Mouse (Mus musculus) hindbrain, postnatal 0 days (tissue): ENCODE measurements at regions not wholly inside any gene's neighbourhood (a gene's known extent, or its start where the extent isn't known, plus 50 kb on each side); places are given as distances from the start of the nearest gene placed in this dataset.
"Not testable (repeated sequence)": the region's sequence is repeated elsewhere in the genome, so short reads cannot be mapped to it uniquely, and the experiment has no call there.

ENCODE experiments used
- ATAC-seq: fragments of 200-750 bp; cut with Nextera tagmentation; 2 replicates; pipeline ENCODE4 v1.8.0; 2017; ENCODE audit warnings: mild to moderate bottlenecking, moderate TSS enrichment, moderate library complexity
- DNase-seq: peaks from one replicate; pipeline ENCODE4 v3.0.0-alpha.2; 2015; ENCODE audit warnings: low spot score
- H3K27ac ChIP-seq: fragments of 300-500 bp; sonication (generic); 2 replicates; pipeline ENCODE4 v1.5.1; 2014; ENCODE audit warnings: mild to moderate bottlenecking
- H3K27me3 ChIP-seq: fragments of 300-500 bp; sonication (generic); 2 replicates; pipeline ENCODE4 v1.6.1; 2014; ENCODE audit warnings: low read length, mixed read lengths; ENCODE audit not compliant: insufficient read depth
- H3K36me3 ChIP-seq: fragments of 300-500 bp; sonication (generic); 2 replicates; pipeline ENCODE4 v1.6.1; 2014; ENCODE audit warnings: low read length, mixed read lengths; ENCODE audit not compliant: insufficient read depth
- H3K4me1 ChIP-seq: fragments of 300-500 bp; sonication (generic); 2 replicates; pipeline ENCODE4 v1.6.1; 2014; ENCODE audit warnings: antibody characterized with exemption, low read length, mixed read lengths; ENCODE audit not compliant: insufficient read depth
- H3K4me2 ChIP-seq: fragments of 300-500 bp; sonication (generic); 2 replicates; pipeline ENCODE4 v1.6.1; 2014; ENCODE audit warnings: low read depth, mild to moderate bottlenecking, low read length, moderate library complexity, mixed read lengths
- H3K4me3 ChIP-seq: fragments of 300-500 bp; sonication (generic); 2 replicates; pipeline ENCODE4 v1.5.1; 2014; ENCODE audit warnings: low read length
- H3K9ac ChIP-seq: fragments of 300-500 bp; sonication (generic); replicated peaks from 2 replicates; pipeline ENCODE4 v1.6.1; 2014; ENCODE audit warnings: mild to moderate bottlenecking, low read length, moderate library complexity, mixed read lengths
- H3K9me3 ChIP-seq: fragments of 300-500 bp; sonication (generic); 2 replicates; pipeline ENCODE4 v1.6.1; 2016; ENCODE audit warnings: low read length, mixed read lengths
- CTCF ChIP-seq: IDR thresholded peaks from 2 replicates; pipeline ENCODE4 v1.5.1; 2016; ENCODE audit warnings: antibody characterized with exemption, control low read depth, low read depth
- WGBS: fragments of 180-500 bp; shearing (Covaris S2); extraction: QIAGEN DNeasy Blood & Tissue Kit; methylation state at CpG from one replicate; pipeline ENCODE4 v1.1.7; 2014; 5-methylcytosine and 5-hydroxymethylcytosine counted together

DNA sequence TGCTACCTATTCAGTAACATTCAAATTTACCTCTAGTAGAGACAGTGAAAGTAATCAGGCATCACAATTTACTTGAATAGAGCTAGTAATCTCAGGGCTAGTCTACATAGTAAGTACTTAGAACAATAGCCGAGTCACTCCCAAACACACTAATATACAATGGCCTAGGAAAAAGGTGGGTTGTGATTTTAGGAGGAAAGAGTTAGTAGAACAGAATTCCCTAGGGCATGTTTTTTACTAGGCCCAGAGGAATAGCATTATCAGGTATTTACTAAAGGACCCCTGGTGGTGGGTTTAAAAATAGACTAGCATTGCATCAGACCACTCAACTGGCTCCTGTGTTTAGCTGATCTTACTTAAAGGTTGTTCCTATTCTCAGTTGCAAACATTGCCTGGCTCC is 535.8 kb downstream of the Mat2b start:
- not testable (repeated sequence) for H3K27me3 ChIP-seq, DNase-seq, H3K4me2 ChIP-seq, H3K4me3 ChIP-seq, H3K27ac ChIP-seq, H3K9me3 ChIP-seq, H3K36me3 ChIP-seq, ATAC-seq, H3K9ac ChIP-seq, H3K4me1 ChIP-seq
- WGBS = 88% methylated on average over 1 of the region's 1 CpGs

DNA sequence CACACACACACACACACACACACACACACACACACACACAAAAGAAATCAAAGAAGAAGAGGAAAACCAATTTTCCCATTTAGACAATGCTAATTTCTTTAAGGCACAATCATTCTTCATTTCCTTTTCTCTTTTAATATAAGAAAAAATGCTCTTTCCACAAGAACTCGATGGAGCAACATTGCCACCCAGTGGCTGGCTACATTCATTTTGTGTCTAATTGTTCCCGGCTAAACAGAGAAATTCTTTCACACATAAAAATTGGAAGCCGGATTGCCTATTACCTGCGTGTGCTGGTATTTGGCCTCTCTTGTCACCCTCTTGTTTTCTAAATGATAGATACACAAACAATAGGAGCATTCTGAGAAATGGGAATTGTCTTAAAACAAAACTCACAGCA is 545.7 kb downstream of the Mat2b start:
- Histone ChIP-seq H3K9ac (no peak overlapping the region), H3K27ac (no peak overlapping the region), H3K4me2 (0 out of 2 replicates have a peak overlapping the region, but pooled peaks have one; percentile 27), H3K4me1 (no peaks in the 10 kb centered on the region), H3K9me3 (no peaks in the 10 kb centered on the region), H3K27me3 (no peaks in the 10 kb centered on the region), H3K4me3 (no peak overlapping the region), H3K36me3 (no peaks in the 10 kb centered on the region)
- peak; percentile 79 for TF ChIP-seq CTCF
- ATAC-seq (no peak), DNase-seq (peak; percentile 89)
- 12% methylated on average over 4 of the region's 4 CpGs for WGBS

DNA sequence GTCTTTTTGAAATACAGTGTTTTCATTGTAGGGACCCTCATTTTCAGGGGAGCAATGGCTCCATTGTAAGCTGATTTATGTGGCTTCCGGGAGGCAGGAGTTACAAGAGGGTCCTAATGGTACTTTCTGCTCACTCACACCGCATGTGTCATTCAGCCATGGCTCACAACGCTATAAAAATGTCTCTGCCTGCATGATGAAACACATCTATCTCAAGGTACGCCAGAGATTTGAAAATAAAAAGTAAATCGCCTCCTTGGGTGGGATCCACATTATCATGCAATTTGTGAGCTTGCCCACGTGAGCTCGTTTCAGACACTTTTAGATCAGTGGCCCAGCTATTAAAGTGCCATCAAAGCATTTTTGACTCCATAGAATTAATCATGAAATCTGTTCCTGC is 557.2 kb downstream of the Mat2b start:
- no peaks in the 10 kb centered on the region for H3K9me3 ChIP-seq
- H3K9ac ChIP-seq = no peak overlapping the region
- ATAC-seq = no peak
- no peak for DNase-seq
- H3K4me3 ChIP-seq = no peak overlapping the region
- WGBS = 66% methylated on average over 7 of the region's 7 CpGs
- H3K4me2 ChIP-seq = no peak overlapping the region
- H3K27me3 ChIP-seq = no peaks in the 10 kb centered on the region
- H3K27ac ChIP-seq = no peak overlapping the region
- no peak for TF ChIP-seq CTCF
- H3K36me3 ChIP-seq = no peaks in the 10 kb centered on the region
- no peaks in the 10 kb centered on the region for H3K4me1 ChIP-seq

DNA sequence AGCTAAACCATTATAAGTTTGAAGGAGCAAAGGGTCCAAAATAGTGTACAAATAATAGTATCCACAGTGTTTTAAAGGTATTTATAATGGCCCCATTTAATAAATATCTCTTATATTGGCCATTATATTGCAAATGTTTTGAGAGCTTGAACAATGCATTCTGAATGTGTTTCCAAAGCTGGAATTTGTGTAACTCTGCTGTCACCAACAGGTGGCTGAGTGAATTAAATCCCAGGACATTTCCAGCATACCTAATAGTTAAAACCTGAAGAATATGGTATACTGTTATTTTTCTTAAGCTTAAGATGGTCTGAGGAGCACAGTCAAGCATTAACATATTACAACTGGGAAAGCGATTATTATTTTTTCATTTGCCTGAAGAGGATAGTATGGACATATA is 592.4 kb downstream of the Mat2b start:
- no peak overlapping the region for H3K27ac ChIP-seq
- no peak overlapping the region for H3K9ac ChIP-seq
- peak; percentile 58 for DNase-seq
- no peak for ATAC-seq
- H3K4me3 ChIP-seq = no peak overlapping the region
- no peaks in the 10 kb centered on the region for H3K36me3 ChIP-seq
- peak; percentile 57 for TF ChIP-seq CTCF
- no peaks in the 10 kb centered on the region for H3K27me3 ChIP-seq
- 98% methylated on average over 1 of the region's 1 CpGs for WGBS
- no peaks in the 10 kb centered on the region for H3K4me1 ChIP-seq
- no peaks in the 10 kb centered on the region for H3K9me3 ChIP-seq
- H3K4me2 ChIP-seq = no peak overlapping the region

DNA sequence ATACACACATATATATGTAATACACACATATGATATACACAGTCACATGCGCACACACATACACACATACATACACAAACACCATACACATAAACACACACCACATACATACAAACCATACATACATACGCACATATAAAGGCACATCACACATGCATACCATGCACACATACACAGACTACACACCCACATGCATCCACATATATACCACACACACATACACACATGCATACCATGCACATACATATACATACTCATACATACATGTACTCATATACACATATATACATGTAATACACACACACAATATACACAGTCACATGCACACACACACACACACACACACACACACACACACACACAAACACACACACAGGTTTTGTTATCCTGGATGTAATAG is 620.7 kb downstream of the Mat2b start:
- Histone ChIP-seq H3K36me3 (no peaks in the 10 kb centered on the region), H3K4me1 (no peaks in the 10 kb centered on the region), H3K9ac (no peak overlapping the region), H3K27ac (no peak overlapping the region), H3K9me3 (no peaks in the 10 kb centered on the region), H3K4me2 (no peak overlapping the region), H3K4me3 (no peak overlapping the region), H3K27me3 (no peaks in the 10 kb centered on the region)
- no peak for TF ChIP-seq CTCF
- ATAC-seq (no peak), DNase-seq (no peak)
- 93% methylated on average over 2 of the region's 2 CpGs for WGBS

DNA sequence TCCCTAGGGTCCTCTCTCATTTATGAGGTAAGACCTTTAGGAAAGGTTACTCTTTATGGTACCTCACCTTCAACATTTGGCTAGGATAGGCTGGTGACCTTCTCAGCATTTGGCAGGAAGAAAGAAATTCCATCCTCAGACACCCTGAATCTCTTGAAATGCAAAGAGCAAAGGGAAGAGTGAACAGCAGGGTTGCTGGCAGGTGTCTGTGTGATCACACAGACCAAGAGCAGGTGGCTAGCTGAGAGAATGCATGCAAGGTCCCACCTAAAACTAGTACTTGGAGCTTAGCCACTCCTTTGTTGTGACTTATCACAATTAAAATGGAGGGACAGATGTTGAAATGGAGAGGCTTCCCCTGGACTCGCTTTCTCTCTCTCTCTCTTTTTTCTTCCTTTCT is 644.5 kb downstream of the Mat2b start:
- WGBS = 37% methylated on average over 1 of the region's 1 CpGs
- DNase-seq = no peak
- no peaks in the 10 kb centered on the region for H3K4me1 ChIP-seq

DNA sequence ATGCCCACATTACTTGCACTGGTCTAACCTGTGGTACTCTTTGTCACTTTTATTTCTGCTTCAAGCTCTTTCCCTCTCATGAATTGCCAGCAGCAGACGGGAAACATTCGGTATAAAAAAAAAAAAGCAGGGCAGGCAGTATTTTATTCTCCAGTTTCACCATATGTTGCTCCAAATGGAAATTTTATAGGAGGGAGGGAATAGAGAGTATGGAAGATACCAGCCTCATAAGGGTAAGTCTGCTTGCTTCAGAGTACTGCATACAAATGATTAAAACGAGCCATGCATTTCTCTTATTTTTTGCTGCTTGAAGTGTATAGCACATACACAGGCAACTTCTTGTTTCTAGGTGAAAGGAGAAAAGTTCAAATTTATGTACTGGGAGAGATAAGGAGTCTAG is 667.5 kb downstream of the Mat2b start:
- WGBS = 71% methylated on average over 3 of the region's 3 CpGs

More for the DNA sequence above, 644.5 kb downstream of the Mat2b start:
- no peaks in the 10 kb centered on the region for H3K9me3 ChIP-seq
- H3K36me3 ChIP-seq = no peaks in the 10 kb centered on the region
- ATAC-seq = no peak
- no peak for TF ChIP-seq CTCF
- H3K27ac ChIP-seq = no peak overlapping the region
- H3K4me2 ChIP-seq = no peak overlapping the region
- H3K4me3 ChIP-seq = no peak overlapping the region
- H3K9ac ChIP-seq = no peak overlapping the region
- H3K27me3 ChIP-seq = no peaks in the 10 kb centered on the region

More for the DNA sequence above, 667.5 kb downstream of the Mat2b start:
- no peak for ATAC-seq
- H3K27me3 ChIP-seq = no peaks in the 10 kb centered on the region
- no peak overlapping the region for H3K4me3 ChIP-seq
- no peaks in the 10 kb centered on the region for H3K36me3 ChIP-seq
- H3K27ac ChIP-seq = no peak overlapping the region
- no peak overlapping the region for H3K9ac ChIP-seq
- no peak for DNase-seq
- H3K4me1 ChIP-seq = no peaks in the 10 kb centered on the region
- no peak for TF ChIP-seq CTCF
- H3K4me2 ChIP-seq = no peak overlapping the region
- no peaks in the 10 kb centered on the region for H3K9me3 ChIP-seq
